Mouse (Mus musculus) heart, adult 2 months (tissue): ENCODE data around the gene Grik4.

Source experiments
- CTCF ChIP-seq: fragments of 200-600 bp; IDR thresholded peaks from 2 replicates; pipeline ENCODE4 v1.8.1; 2022; ENCODE audit warnings: antibody characterized with exemption, mild to moderate bottlenecking, moderate library complexity
- EP300 ChIP-seq: fragments of 200-500 bp; IDR thresholded peaks from 2 replicates; pipeline ENCODE4 v1.6.1; 2011; ENCODE audit warnings: low read depth, low read length, control low read depth; ENCODE audit not compliant: insufficient read depth
- POLR2A ChIP-seq: fragments of 200-500 bp; IDR thresholded peaks from 2 replicates; pipeline ENCODE4 v1.6.1; 2011; ENCODE audit warnings: mild to moderate bottlenecking, low read depth, low read length, control low read depth; ENCODE audit not compliant: insufficient read depth

GRCm38 (mm10) chr9:42661481-42661880, 282.8 kb downstream of the Grik4 start:
- TF ChIP-seq POLR2A (no peak), CTCF (no peak), EP300 (no peak)
